8 mouse cellular contexts compared by ENCODE assay signal in genomic region chr9:37384284-37385182, GRCm38 (mm10). TPM values are rescaled to one million over a fixed set of nuclear protein-coding genes. Genes with fewer than 3 reads are reported as not detected.
DNase-seq lines count a peak whose midpoint lies in the region; ATAC-seq and TF ChIP-seq lines count a peak whose summit lies in the region.

No protein-coding gene starts in this region.

- TF ChIP-seq EP300 in heart, adult 2 months (IDR thresholded peaks at IDR 0.05; ENCODE audit: insufficient read depth, low read depth, low read length) = no peak

- no peaks in the 10 kb centered on the region for H3K79me2 ChIP-seq in heart, adult 2 months (replicated peaks; ENCODE audit: control insufficient read depth, insufficient read depth, low read length)

- no peaks in the 10 kb centered on the region for H3K4me1 ChIP-seq in kidney, adult 2 months (ENCODE audit: control insufficient read depth, insufficient read depth, low read length)
- H3K4me1 ChIP-seq in heart, adult 2 months (ENCODE audit: control insufficient read depth, insufficient read depth, low read length) = no peaks in the 10 kb centered on the region
- H3K4me1 ChIP-seq in kidney, embryonic 16.5 days (ENCODE audit: insufficient read depth, low read length) = peaks cover 6% of the 10 kb centered on the region; the same call in 1 of the 2 replicates
- H3K4me1 ChIP-seq in stomach, embryonic 14.5 days (ENCODE audit: control insufficient read depth, insufficient read depth, low read length) = 0 out of 2 replicates have a peak, but pooled peaks cover 3% of the 10 kb centered on the region

- no peak for TF ChIP-seq POLR2A in kidney, adult 2 months (IDR thresholded peaks at IDR 0.05; ENCODE audit: low read depth, low read length)
- TF ChIP-seq POLR2A in heart, adult 2 months (IDR thresholded peaks at IDR 0.05; ENCODE audit: insufficient read depth, low read depth, low read length) = peak; percentile 49

- intact Hi-C loops in heart, adult 2 months (cut with DNase I) = loop anchor here (2.0 to 5.0 kb wide), 3 partner anchors 18 to 46 kb away; no protein-coding TSS in a partner anchor

- H3K27ac ChIP-seq in kidney, adult 2 months (ENCODE audit: insufficient read depth, low read depth, low read length) = 0 out of 2 replicates have a peak overlapping the region, but pooled peaks have one; percentile 21
- peak overlapping the region; percentile 79 for H3K27ac ChIP-seq in heart, adult 2 months
- no peak overlapping the region for H3K27ac ChIP-seq in kidney, embryonic 16.5 days (ENCODE audit: low read length)
- no peak overlapping the region for H3K27ac ChIP-seq in stomach, embryonic 14.5 days (ENCODE audit: low read length)

- no peaks in the 10 kb centered on the region for H3K9me3 ChIP-seq in kidney, embryonic 16.5 days (ENCODE audit: low read length)
- H3K9me3 ChIP-seq in stomach, embryonic 14.5 days (ENCODE audit: control insufficient read depth, low read depth, low read length) = no peaks in the 10 kb centered on the region

- no peaks in the 10 kb centered on the region for H3K27me3 ChIP-seq in kidney, adult 2 months (replicated peaks; ENCODE audit: control insufficient read depth, insufficient read depth, low read length)
- H3K27me3 ChIP-seq in heart, adult 2 months (ENCODE audit: control insufficient read depth, insufficient read depth, low read length) = peaks cover 2% of the 10 kb centered on the region; the same call in 1 of the 2 replicates
- H3K27me3 ChIP-seq in kidney, embryonic 16.5 days (ENCODE audit: insufficient read depth, low read length) = peaks cover 33% of the 10 kb centered on the region
- H3K27me3 ChIP-seq in stomach, embryonic 14.5 days (ENCODE audit: control insufficient read depth, insufficient read depth, low read length) = 0 out of 2 replicates have a peak, but pooled peaks cover 7% of the 10 kb centered on the region

- H3K4me2 ChIP-seq in kidney, embryonic 16.5 days (replicated peaks; ENCODE audit: low read depth, low read length) = peak overlapping the region; percentile 88
- peak overlapping the region; percentile 82 for H3K4me2 ChIP-seq in stomach, embryonic 14.5 days (replicated peaks; ENCODE audit: low read depth, low read length)

- H3K4me3 ChIP-seq in kidney, adult 2 months (ENCODE audit: insufficient read depth, low read depth, low read length) = peak overlapping the region; percentile 57
- peak overlapping the region; percentile 56 for H3K4me3 ChIP-seq in heart, adult 2 months
- H3K4me3 ChIP-seq in kidney, embryonic 16.5 days (ENCODE audit: low read length) = peak overlapping the region; percentile 50
- peak overlapping the region; percentile 33 for H3K4me3 ChIP-seq in stomach, embryonic 14.5 days (ENCODE audit: low read depth, low read length)

- TF ChIP-seq CTCF in kidney, adult 2 months (conservative IDR thresholded peaks at IDR 0.05; ENCODE audit: insufficient read depth, insufficient read length, low read depth, low read length) = peak; percentile 48; the same call in 1 of the 2 replicates
- TF ChIP-seq CTCF in heart, adult 2 months (IDR thresholded peaks at IDR 0.05) = peak; percentile 66

- 5% methylated on average over 54 of the region's 54 CpGs for WGBS in kidney, adult 2 months
- 6% methylated on average over 54 of the region's 54 CpGs for WGBS in heart, adult 2 months
- 6% methylated on average over 54 of the region's 54 CpGs for WGBS in kidney, embryonic 16.5 days
- WGBS in stomach, embryonic 14.5 days = 6% methylated on average over 54 of the region's 54 CpGs

- DNase-seq in kidney, adult 2 months = peak; percentile 51
- no peak for DNase-seq in kidney, adult 9 months
- DNase-seq in brain, adult 2 months (ENCODE audit: low read depth, low spot score) = peak; percentile 44
- DNase-seq in heart, adult 2 months = peak; percentile 51 to 64
- peak; percentile 65 for DNase-seq in lung, postnatal 14 days
- no peak for DNase-seq in MN1 (ENCODE audit: low spot score)

- peak; percentile 88 for ATAC-seq in kidney, embryonic 16.5 days (ENCODE audit: low FRiP score, low TSS enrichment)
- ATAC-seq in stomach, embryonic 14.5 days (ENCODE audit: insufficient number of reproducible peaks, insufficient read depth, low FRiP score, low read depth) = peak; percentile 78; the same call in 1 of the 2 replicates

- no peaks in the 10 kb centered on the region for H3K36me3 ChIP-seq in kidney, adult 2 months (ENCODE audit: control insufficient read depth, insufficient read depth, low read length)
- H3K36me3 ChIP-seq in heart, adult 2 months (ENCODE audit: control insufficient read depth, insufficient read depth, low read length) = no peaks in the 10 kb centered on the region
- no peaks in the 10 kb centered on the region for H3K36me3 ChIP-seq in kidney, embryonic 16.5 days (ENCODE audit: insufficient read depth, low read length)
- H3K36me3 ChIP-seq in stomach, embryonic 14.5 days (ENCODE audit: control insufficient read depth, insufficient read depth, low read length) = no peaks in the 10 kb centered on the region

- H3K9ac ChIP-seq in heart, adult 2 months (ENCODE audit: low read depth, low read length) = peak overlapping the region; percentile 81
- peak overlapping the region; percentile 74 for H3K9ac ChIP-seq in kidney, embryonic 16.5 days (replicated peaks; ENCODE audit: low read length)
- H3K9ac ChIP-seq in stomach, embryonic 14.5 days (replicated peaks; ENCODE audit: low read depth, low read length) = peak overlapping the region; percentile 28; the same call in 1 of the 2 replicates

RNA-seq across cellular contexts. Expression of gene Robo4, which starts 17.2 kb away (rescaled TPM):
- polyA plus RNA-seq in kidney, adult 2 months (2012; rRNA removed) = 25.4 and 27.6 TPM in 2 replicates
- 10 to 100 TPM; 27.9 to 31.8 TPM for total RNA-seq in heart, adult 2 months (2021)
- polyA plus RNA-seq in heart, adult 2 months (2012; rRNA removed) = 33.7 and 38.6 TPM in 2 replicates
- 20.1 and 23.8 TPM in 2 replicates for polyA plus RNA-seq in kidney, embryonic 16.5 days (2015; fragmentation: Nextera tagmentation; extraction: Ambion mirVana)
- 8.9 and 12.0 TPM in 2 replicates for polyA plus RNA-seq in stomach, embryonic 14.5 days (2014; fragmentation: Nextera tagmentation; extraction: Ambion mirVana)

RNA-seq across cellular contexts. Expression of gene Hepacam, which starts 17.4 kb away (rescaled TPM):
- 0.03 and 0.09 TPM in 2 replicates for polyA plus RNA-seq in kidney, adult 2 months (2012; rRNA removed)
- total RNA-seq in heart, adult 2 months (2021) = not detected
- 0.18 and 0.29 TPM in 2 replicates for polyA plus RNA-seq in heart, adult 2 months (2012; rRNA removed)
- 0.05 TPM in 1 of 2 replicates, not detected in the other for polyA plus RNA-seq in kidney, embryonic 16.5 days (2015; fragmentation: Nextera tagmentation; extraction: Ambion mirVana)
- not detected in 2 replicates for polyA plus RNA-seq in stomach, embryonic 14.5 days (2014; fragmentation: Nextera tagmentation; extraction: Ambion mirVana)

RNA-seq across cellular contexts. Expression of gene Ccdc15, which starts 36.3 kb away (rescaled TPM):
- polyA plus RNA-seq in kidney, adult 2 months (2012; rRNA removed) = 0.64 TPM in 2 replicates
- total RNA-seq in heart, adult 2 months (2021) = 1 to 10 TPM; 1.7 to 2.0 TPM
- 0.47 and 0.53 TPM in 2 replicates for polyA plus RNA-seq in heart, adult 2 months (2012; rRNA removed)
- 5.2 and 8.3 TPM in 2 replicates for polyA plus RNA-seq in kidney, embryonic 16.5 days (2015; fragmentation: Nextera tagmentation; extraction: Ambion mirVana)
- polyA plus RNA-seq in stomach, embryonic 14.5 days (2014; fragmentation: Nextera tagmentation; extraction: Ambion mirVana) = 8.6 and 9.9 TPM in 2 replicates

RNA-seq across cellular contexts. Expression of gene Robo3, which starts 48.5 kb away (rescaled TPM):
- polyA plus RNA-seq in kidney, adult 2 months (2012; rRNA removed) = 14.4 and 18.7 TPM in 2 replicates
- total RNA-seq in heart, adult 2 months (2021) = not detected
- polyA plus RNA-seq in heart, adult 2 months (2012; rRNA removed) = 0.29 TPM in 1 of 2 replicates, not detected in the other
- 0.29 and 0.35 TPM in 2 replicates for polyA plus RNA-seq in kidney, embryonic 16.5 days (2015; fragmentation: Nextera tagmentation; extraction: Ambion mirVana)
- 0.06 TPM in 1 of 2 replicates, not detected in the other for polyA plus RNA-seq in stomach, embryonic 14.5 days (2014; fragmentation: Nextera tagmentation; extraction: Ambion mirVana)

Comparison
In these comparisons a context has a peak if more than half of its experiments do, and no peak if none do; other contexts are left out.
1. DNase-seq: peak in kidney, adult 2 months (single experiment), brain, adult 2 months (single experiment), heart, adult 2 months (2 of 2) and lung, postnatal 14 days (single experiment); none in kidney, adult 9 months (single experiment) and MN1 (single experiment).
2. H3K27ac ChIP-seq: peak in kidney, adult 2 months (single experiment) and heart, adult 2 months (single experiment); none in kidney, embryonic 16.5 days (single experiment) and stomach, embryonic 14.5 days (single experiment).
3. H3K9ac ChIP-seq: peak in every context shown above with its lines; median percentile 81 in heart, adult 2 months; 74 in kidney, embryonic 16.5 days; 28 in stomach, embryonic 14.5 days.
4. Peak in every context shown above with its lines, with median percentiles within 50 percentile points of each other: H3K4me3 ChIP-seq.